In the genomic region with DNA sequence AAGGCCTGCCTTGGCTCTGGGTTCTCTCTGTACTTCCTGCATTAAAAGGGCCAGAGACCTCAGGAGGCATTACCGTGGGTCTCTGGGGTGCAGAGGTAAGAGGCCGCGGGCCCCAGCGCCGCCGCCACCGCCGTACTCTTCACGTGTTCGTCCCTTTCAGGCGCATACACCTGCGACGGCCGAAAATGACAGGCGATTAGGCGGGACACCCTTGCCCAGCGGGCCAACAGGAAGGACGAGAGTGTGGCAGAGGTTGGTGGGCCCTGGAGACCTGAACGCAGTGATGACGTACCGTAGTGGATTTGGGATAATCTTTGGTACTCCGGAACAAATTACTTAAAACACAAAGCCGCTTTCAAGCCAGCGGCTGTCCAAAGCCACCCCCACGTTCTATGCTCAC, we compare ENCODE assay signal across 14 mouse cellular contexts. TPM values are rescaled to one million over a fixed set of nuclear protein-coding genes. Genes with fewer than 3 reads are reported as not detected.
DNase-seq lines count a peak whose midpoint lies in the region; ATAC-seq and TF ChIP-seq lines count a peak whose summit lies in the region.
"Had no signal": no experiment of that assay in that cellular context is flagged by ENCODE, and none has a peak within 500 bp of the region (broad histone marks: within the 10 kb centered on the region; RNA-seq: fewer than 3 reads in every experiment).

No protein-coding gene starts in this region.

- H3K36me3 ChIP-seq in heart, postnatal 0 days (replicated peaks; ENCODE audit: control insufficient read depth, insufficient read depth, low read length) = no peaks in the 10 kb centered on the region
- H3K36me3 ChIP-seq in embryonic facial prominence, embryonic 10.5 days (replicated peaks) = no peaks in the 10 kb centered on the region
- H3K36me3 ChIP-seq in limb, embryonic 10.5 days = no peaks in the 10 kb centered on the region
- H3K36me3 ChIP-seq: liver, embryonic 13.5 days had no signal

- H3K27me3 ChIP-seq in heart, postnatal 0 days (ENCODE audit: control insufficient read depth, insufficient read depth, low read length) = peaks cover 100% of the 10 kb centered on the region
- peaks cover 100% of the 10 kb centered on the region for H3K27me3 ChIP-seq in embryonic facial prominence, embryonic 10.5 days (replicated peaks; ENCODE audit: low read depth, poor library complexity, severe bottlenecking)
- H3K27me3 ChIP-seq in limb, embryonic 10.5 days (ENCODE audit: low read depth, poor library complexity, severe bottlenecking) = peaks cover 100% of the 10 kb centered on the region

- peak overlapping the region; percentile 33 for H3K4me3 ChIP-seq in heart, postnatal 0 days (ENCODE audit: low read depth, low read length)
- 0 out of 2 replicates have a peak overlapping the region, but pooled peaks have one; percentile 17 for H3K4me3 ChIP-seq in embryonic facial prominence, embryonic 10.5 days
- no peak overlapping the region for H3K4me3 ChIP-seq in limb, embryonic 10.5 days
- H3K4me3 ChIP-seq: left cerebral cortex, adult 2 months; liver, embryonic 13.5 days had no signal

- peak; percentile 23 for DNase-seq in embryo, embryonic 9.5 days (ENCODE audit: extremely low spot score)
- no peak for DNase-seq in embryo, embryonic 10 days (ENCODE audit: low spot score)
- no peak for DNase-seq in heart, postnatal 0 days (ENCODE audit: low spot score)
- DNase-seq in heart, postnatal 10 days = no peak
- peak; percentile 49 for DNase-seq in embryonic facial prominence, embryonic 10.5 days (ENCODE audit: low spot score)
- peak; percentile 57 for DNase-seq in limb, embryonic 10.5 days (ENCODE audit: low spot score)
- no peak for DNase-seq in right cerebral cortex, postnatal 10 days (ENCODE audit: low spot score in 2 of 2)
- no peak for DNase-seq in right cerebral cortex, postnatal 14 days
- DNase-seq: kidney, postnatal 25 days; liver, embryonic 13.5 days had no signal

- no peak for TF ChIP-seq CTCF in heart, postnatal 0 days (IDR thresholded peaks at IDR 0.05; ENCODE audit: low read depth)

- no peaks in the 10 kb centered on the region for H3K9me3 ChIP-seq in heart, postnatal 0 days (replicated peaks; ENCODE audit: control insufficient read depth, low read length)
- no peaks in the 10 kb centered on the region for H3K9me3 ChIP-seq in embryonic facial prominence, embryonic 10.5 days
- H3K9me3 ChIP-seq in limb, embryonic 10.5 days (replicated peaks) = no peaks in the 10 kb centered on the region
- H3K9me3 ChIP-seq: liver, embryonic 13.5 days had no signal

- no peak for TF ChIP-seq EP300 in heart, postnatal 0 days (IDR thresholded peaks at IDR 0.05; ENCODE audit: low read depth)

- intact Hi-C loops in heart, postnatal 10 days (cut with DNase I) = no loop called here

- 0 out of 2 replicates have a peak overlapping the region, but pooled peaks have one; percentile 0 for H3K4me2 ChIP-seq in heart, postnatal 0 days (ENCODE audit: low read depth, low read length)
- H3K4me2 ChIP-seq: liver, embryonic 13.5 days had no signal

- ATAC-seq in heart, postnatal 0 days (ENCODE audit: insufficient read depth, low read depth) = no peak

- H3K9ac ChIP-seq in heart, postnatal 0 days (replicated peaks; ENCODE audit: low read depth, low read length) = no peak overlapping the region
- H3K9ac ChIP-seq: liver, embryonic 13.5 days had no signal

- WGBS in heart, postnatal 0 days = 1% methylated on average over 25 of the region's 25 CpGs
- WGBS in embryonic facial prominence, embryonic 10.5 days = under 1% methylated on average over 25 of the region's 25 CpGs
- 1% methylated on average over 25 of the region's 25 CpGs for WGBS in limb, embryonic 10.5 days

- peaks cover 10% of the 10 kb centered on the region for H3K4me1 ChIP-seq in heart, postnatal 0 days (ENCODE audit: control insufficient read depth, insufficient read depth)
- peaks cover 71% of the 10 kb centered on the region for H3K4me1 ChIP-seq in embryonic facial prominence, embryonic 10.5 days
- peaks cover 81% of the 10 kb centered on the region for H3K4me1 ChIP-seq in limb, embryonic 10.5 days

- no peak overlapping the region for H3K27ac ChIP-seq in heart, postnatal 0 days (ENCODE audit: low read depth)
- no peak overlapping the region for H3K27ac ChIP-seq in embryonic facial prominence, embryonic 10.5 days (replicated peaks)
- no peak overlapping the region for H3K27ac ChIP-seq in limb, embryonic 10.5 days
- H3K27ac ChIP-seq: left cerebral cortex, adult 2 months; liver, embryonic 13.5 days; macrophage had no signal

RNA-seq across cellular contexts. Expression of a gene that starts 5.5 kb away (rescaled TPM):
- not detected in 2 replicates for total RNA-seq in heart, postnatal 0 days (2014; rRNA removed; ENCODE audit: low replicate concordance)
- not detected in 2 replicates for polyA plus RNA-seq in heart, postnatal 0 days (2015; fragmentation: Nextera tagmentation; extraction: Ambion mirVana)
- total RNA-seq in heart, postnatal 10 days (2021) = under 1 TPM; 0.07 to 0.22 TPM
- polyA plus RNA-seq in embryonic facial prominence, embryonic 10.5 days (2016; fragmentation: Nextera tagmentation; extraction: Ambion mirVana) = 0.06 and 0.10 TPM in 2 replicates
- 0.10 and 0.14 TPM in 2 replicates for polyA plus RNA-seq in limb, embryonic 10.5 days (2016; fragmentation: Nextera tagmentation; extraction: Ambion mirVana)
- total RNA-seq: MEL; neutrophil, adult 5-6 weeks had no signal
- polyA plus RNA-seq: liver, embryonic 13.5 days had no signal

Comparison
In these comparisons a context has a peak if more than half of its experiments do, and no peak if none do; other contexts are left out.
1. DNase-seq: peak in embryo, embryonic 9.5 days (single experiment), embryonic facial prominence, embryonic 10.5 days (single experiment) and limb, embryonic 10.5 days (single experiment); none in embryo, embryonic 10 days (single experiment), heart, postnatal 0 days (single experiment), heart, postnatal 10 days (0 of 2), right cerebral cortex, postnatal 10 days (0 of 2) and right cerebral cortex, postnatal 14 days (single experiment).